Mouse (Mus musculus) skeletal muscle tissue, adult 2 months (tissue): ENCODE measurements around the gene Cox7a2l.
A peak's percentile ranks its signal among the peaks of the same experiment; 100 is the strongest.

Experiments
- DNase-seq: peaks from one replicate; pipeline ENCODE4 v3.0.0-alpha.2; 2012; ENCODE audit warnings: low read depth, low spot score

The Cox7a2l gene

DNA sequence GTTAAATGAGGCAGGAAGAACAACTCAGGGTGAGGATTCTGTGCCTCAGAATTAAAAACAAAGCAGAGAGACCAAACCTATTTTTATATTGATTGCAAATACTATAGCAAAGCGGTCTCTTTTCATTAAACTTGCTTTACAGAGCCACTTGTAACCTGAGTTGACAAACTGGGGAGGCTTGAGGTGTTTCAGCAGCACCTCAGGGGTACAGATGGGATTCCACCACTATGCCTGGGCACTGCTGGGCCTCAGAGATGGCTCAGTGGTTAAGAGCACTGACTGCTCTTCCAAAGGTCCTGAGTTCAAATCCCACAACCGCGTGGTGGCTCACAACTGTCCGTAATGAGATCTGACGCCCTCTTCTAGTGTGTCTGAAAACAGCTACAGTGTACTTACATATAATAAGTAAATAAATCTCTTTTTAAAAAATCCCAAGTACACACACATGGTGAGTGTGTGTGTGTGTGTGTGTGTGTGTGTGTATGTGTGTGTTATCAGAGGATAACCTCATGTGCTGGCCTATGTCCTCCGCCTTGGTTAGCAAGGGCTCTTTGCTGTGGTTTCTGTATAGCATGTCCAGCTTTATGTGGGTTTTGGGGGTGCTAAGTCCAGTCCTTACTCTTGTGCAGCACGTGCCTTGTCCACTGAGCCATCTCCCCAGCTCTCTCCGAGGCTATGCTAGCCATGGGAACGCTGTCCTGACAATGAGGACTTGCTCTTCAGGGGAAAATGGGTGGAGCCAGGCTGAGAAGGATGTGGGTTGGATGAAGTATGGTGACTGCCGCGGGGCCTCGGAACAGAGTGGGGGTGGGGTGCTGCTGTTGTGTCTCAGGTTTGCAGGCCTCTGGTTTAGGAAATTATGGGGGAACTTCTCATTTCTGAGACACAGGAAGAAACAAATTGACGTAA, 9.7 kb upstream of the Cox7a2l start:
- DNase-seq, result no peak

DNA sequence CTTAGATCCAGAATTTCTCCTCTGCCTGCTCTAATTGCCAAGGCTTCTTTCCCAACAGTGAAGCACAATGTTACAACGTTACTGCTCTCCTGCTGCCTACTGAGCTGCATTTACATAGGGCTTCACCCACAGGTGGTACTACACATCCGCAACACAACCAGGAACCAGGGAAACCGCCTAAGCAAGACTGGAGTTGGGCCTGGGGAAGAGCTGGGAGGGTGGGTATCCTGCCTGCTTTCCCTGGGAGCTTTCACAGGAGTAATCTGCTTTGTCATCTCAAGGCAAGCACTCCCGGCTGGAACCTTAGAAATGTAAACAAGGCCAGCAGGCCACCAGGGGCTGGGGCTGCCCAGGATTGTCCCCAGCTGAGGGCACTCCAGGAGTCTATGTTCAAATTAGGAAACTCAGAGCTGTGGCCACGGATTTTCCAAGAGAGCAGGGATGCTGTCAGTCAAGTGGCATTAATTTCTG, 9.0 kb upstream of the Cox7a2l start:
- no peak for DNase-seq

DNA sequence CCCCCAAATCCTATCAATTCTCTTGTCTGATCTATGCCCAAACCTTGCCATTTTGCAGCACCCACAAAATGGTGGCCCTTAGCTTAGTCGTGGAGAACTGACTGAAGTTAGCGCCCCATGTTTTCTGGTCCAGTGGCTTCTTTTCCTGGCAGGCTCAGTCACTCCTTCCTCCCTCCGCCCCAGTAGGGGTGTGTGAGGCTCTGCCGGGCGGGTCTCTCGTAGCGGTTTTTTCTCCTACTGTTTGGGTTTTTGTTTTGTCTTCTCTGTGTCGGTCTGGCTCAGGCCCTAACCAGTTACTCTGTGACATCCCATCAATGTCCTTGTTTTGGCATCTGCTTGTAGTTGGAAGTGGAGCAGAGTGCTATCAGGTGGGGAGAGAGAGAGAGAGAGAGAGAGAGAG, 8.5 kb upstream of the Cox7a2l start:
- DNase-seq, result no peak

DNA sequence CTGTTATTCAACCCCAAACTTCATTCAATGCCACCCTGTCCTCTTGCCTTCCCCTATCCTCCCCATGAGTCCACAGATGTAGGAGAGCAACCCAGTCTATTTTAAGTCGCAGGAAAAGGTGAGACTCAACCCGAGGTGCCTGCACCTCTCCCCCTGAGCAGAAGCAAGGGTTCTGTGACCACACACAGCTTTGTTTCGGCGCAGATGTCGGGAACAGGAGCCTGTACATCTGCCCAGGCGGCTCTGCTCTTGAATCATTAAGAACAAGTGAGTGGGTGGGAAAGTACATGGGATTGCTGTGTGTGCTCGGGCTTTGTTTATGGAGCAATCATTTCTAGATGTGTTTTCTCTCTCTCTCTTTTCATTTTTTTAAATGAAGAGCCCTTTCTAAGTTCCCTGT, 7.6 kb upstream of the Cox7a2l start:
- DNase-seq, result no peak

DNA sequence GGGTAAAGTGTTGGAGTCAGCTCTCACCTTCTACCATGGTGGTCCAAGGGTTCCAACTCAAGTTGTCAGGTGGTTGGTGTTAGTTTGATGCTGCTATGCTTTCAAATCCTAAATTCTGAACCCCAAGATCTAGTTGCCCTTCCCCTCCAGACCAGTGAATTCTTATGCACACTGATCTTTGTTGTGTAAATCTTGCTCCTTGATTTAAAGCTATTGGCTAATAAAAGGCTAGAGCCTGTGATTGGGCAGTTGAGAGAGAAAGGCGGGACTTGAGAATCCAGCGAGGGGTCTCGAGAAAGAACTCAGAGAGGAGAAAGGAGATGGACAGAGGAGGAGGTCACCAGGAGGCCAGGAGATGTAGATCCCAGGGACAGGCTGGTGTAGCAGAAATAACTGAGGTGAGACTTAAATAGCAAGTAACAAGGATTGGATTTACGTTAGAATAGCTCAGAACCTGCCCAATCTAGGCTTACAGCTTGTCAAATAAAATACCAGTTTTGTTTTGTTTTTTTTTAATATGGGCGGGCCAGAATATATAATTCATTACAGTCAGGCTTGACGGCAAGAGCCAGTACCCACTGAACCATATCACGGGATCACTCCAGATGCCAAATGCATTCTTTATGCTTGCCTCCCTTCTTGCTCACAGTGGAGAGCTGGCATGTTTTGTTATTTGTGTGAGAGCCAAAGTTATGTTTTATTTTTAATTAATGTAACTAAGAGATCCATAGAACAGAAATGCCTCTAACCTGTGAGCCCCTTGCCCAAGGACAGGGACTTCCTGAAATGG, 5.7 kb upstream of the Cox7a2l start:
- no peak for DNase-seq

DNA sequence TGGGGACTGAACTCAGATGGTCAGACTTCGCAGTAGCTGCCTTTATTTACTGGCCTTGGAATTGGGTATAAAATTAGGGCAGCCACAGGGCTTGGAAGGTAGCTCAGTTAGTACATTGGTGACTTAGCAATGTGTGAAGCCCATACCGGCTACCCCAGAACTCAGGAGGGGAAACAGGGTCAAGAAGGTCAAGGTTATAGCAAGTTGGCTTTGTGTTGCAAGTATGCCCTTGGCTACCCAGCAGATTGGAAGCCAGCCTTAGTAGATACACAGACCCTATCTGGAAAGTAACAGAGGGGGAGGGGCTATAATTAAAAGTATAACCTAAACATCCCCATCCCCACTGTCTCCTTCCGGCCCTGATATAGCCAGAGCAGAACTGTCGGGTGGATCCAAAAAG, 4.8 kb upstream of the Cox7a2l start:
- no peak for DNase-seq

DNA sequence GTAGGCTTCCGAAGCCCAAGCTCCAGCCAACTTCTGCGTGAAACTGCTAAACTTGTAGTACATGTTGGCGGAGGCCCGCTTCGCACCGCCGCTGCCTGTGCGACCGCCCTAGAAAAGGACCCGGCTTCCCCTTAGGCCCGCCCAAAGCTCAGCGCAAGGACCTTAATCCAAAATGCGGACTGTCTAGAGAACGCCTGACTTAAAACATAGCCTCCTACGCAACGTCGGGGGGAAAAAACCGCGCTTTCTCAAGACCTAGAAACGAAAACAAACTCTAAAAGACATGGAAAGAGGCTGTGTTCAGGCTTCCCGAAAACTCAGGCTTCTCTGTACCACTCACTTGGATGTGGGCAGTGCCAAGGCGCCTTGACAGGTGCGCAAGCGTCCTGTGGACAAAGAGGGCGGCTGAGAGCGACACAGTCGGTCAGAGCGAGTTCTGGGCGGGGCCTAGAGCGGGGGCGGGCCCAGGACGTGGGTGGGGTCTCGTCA, 2.9 kb downstream of the Cox7a2l start:
- peak; percentile 88 for DNase-seq

DNA sequence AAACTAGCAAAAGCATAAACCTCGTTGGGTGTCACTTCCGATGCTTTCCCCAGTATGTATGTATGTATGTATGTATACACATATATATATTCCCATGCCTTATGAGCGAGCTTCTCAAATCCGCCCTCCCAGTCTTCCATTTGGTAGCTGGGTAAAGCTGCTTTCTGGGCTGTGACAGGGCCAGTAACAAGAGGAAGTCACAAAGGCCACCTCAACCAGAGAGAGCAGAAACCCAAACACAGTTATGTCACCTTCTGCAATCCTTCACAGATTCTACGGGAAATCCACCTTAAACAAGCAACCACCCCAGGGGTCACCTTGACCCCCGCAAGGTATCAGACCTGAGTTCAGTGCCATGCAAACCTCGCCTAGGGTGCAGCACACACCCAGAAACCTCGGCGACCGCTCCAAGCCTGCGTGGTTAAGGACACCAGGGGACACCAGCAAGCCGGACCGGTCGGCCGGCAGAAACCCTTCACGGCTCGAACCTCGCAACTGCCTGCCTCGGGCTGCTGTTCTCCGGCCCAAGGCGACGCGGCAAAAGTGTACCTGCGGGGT, 3.4 kb downstream of the Cox7a2l start:
- no peak for DNase-seq

DNA sequence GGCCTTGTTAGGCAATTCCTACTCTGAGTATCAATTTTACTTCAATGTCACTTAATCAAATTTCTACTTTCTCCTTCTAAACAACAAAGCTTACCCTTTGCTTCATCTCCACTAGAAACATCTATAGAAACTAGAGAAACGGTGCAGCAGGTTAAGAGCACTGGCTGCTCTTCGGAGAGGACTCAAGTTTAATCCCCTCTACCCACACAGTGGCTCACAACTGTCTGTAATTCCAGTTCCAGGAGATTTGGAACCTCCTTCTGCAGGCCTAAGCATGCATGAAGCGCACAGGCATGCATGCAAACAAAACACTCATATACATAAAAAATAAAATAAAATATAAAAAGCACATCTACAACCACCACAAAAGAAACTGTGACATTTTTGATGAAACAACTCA, 5.0 kb downstream of the Cox7a2l start:
- DNase-seq, result no peak

DNA sequence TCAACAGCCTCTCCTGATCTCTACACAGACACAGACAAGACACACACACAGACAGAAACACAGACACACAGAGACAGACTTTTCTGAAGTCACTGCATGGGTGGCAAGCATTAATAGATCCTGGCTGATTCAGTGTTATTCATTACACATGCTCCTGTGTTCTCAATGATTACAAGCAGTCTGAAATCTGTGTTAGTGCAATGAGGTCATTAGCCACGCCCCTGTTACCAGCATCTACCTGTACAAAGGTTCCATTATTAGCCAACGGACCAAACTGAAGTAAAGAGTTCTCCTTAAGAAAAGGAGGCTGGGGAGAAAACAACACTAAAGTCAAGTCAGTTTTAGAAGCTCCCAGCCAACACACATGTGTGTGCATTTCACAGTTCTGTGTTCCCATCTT, 13.4 kb downstream of the Cox7a2l start:
- no peak for DNase-seq

DNA sequence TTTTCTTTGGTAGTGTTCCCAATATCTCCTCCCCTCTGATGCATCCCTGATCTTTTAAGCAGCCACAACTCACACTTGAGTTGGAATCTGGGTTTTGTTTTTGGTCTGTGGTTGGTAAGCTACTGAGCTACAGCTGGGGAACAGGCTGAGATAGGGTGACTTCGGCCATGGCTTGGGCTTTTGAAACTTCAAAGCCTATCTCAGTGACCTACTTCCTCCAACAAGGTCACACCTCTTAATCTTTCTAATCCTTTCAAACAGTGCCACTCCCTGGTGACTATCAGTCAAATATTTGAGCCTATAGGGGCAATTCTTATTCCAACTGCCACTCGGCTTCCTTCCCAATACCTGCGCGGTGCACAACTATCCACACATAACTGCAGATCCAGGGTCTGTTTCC, 17.4 kb downstream of the Cox7a2l start:
- no peak for DNase-seq

DNA sequence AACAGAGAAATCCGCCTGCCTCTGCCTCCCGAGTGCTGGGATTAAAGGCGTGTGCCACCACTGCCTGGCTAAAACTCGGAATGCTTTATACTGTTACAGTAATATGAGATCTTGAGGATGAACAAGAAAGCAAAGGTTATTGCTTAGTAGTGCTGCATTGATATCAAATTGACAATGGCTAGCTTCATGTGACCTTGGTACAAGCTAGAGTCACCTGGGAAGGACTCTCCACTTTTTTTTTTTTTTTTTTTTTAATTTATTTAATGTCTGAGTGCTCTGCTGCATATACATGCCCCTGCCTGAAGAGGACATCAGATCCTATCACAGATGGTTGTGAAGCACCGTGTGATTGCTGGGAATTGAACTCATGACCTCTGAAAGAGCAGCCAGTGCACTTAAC, 18.2 kb downstream of the Cox7a2l start:
- DNase-seq, result no peak

DNA sequence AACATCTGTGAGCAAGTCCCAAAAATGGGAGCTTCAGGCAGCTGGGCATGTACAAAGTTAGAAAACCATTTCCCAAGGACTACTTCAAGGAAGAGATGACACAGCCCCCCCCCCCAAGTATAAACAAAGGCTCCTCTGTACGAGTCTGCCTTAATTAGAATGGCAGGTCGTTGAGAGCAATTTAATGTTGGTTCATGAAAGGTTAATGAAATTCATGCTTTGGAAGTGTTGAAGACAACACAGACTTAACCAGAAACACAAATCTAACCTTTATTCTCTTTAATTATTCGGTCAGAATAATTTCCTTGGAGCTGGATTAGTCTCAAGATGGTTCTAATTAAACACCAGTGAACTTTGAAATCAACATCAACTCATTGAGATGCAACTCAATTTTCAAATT, 29.4 kb downstream of the Cox7a2l start:
- no peak for DNase-seq

DNA sequence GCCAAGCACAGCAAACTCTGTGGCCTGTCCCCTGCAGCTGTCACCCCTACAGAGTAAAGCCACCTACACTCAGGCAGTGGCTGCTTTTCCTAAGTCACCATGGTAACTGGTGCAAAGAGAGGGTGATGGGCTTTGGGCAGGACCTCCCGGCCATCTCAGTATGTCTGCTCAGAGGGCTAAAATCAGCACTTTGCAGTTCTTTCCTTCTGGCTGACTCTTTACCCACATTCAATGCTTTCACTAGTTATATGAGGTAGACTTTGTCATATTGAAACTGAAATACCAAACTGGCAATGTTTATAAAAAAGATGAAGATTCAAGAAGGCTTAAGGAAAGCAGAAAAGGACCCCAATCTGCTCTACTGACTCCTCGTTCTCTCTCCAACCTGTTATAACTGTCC, 33.3 kb downstream of the Cox7a2l start:
- DNase-seq, result no peak

DNA sequence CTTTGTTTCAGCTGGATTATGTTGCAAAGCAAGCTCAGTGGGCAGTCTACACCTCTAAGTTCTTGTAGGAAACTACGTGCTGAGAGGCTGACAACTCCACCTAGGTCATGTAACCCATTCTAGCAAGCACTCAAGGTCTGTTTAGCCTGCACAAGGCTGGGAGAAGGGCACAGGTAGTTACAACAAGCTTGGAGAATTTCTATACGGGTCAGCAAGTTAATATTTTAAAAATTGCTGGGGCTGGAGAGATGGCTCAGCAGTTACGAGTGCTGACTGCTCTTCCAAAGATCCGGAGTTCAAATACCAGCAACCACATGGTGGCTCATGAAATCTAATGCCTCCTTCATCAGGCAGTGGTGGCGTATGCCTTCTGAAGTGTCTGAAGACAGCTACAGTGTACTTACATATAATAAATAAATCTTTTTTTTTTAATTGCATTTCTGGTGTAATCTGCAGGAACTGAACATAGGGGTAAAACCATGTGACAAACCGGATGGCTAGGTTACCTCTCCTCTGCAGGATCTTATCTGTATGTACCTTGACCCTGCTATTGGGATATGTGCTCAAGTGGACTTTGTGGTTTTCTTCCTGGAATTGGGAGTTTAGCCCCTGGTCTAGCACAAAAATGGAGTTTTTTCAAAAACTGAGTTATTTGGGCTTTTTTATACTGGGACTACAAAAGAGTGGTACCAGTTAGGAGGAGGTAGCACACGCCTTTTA, 34.2 kb downstream of the Cox7a2l start:
- no peak for DNase-seq

DNA sequence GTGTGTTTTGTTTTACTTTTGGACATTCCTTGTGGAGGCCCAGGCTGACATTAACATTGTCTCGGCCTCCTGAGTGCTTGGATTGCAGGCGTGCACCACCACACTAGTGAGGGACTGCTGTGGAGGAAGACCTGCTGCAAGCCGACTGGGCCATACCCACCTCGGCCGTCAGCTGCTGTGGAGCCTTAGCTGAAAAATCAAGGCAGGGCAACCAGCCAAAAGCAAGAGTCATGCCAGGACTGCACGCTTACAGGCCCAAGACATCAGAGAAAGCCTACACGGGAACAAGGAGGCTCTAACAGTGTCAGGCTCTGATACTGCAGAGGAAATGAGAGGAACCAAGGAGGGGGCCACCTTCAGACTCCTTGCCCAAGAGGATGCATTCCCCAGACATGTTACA, 35.6 kb downstream of the Cox7a2l start:
- DNase-seq, result no peak

DNA sequence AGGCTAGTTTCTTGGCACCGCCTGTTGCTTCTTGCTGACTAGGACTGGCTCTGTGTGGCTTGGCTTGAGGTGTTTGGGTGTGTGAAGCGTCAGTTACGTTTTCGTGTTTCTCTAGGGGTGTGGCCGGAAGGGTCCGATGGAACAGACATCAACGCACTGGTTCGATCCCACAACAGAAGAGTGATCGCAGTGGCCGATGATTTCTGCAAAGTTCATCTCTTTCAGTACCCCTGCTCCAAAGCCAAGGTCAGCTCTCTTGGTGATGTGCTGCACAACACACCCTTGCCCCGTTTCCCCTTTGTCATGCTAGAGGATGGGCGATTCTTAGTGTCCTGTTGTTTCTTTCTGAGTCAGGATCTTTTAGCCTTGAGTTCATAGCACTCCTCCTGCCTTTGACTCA, 40.0 kb downstream of the Cox7a2l start:
- DNase-seq, result no peak

DNA sequence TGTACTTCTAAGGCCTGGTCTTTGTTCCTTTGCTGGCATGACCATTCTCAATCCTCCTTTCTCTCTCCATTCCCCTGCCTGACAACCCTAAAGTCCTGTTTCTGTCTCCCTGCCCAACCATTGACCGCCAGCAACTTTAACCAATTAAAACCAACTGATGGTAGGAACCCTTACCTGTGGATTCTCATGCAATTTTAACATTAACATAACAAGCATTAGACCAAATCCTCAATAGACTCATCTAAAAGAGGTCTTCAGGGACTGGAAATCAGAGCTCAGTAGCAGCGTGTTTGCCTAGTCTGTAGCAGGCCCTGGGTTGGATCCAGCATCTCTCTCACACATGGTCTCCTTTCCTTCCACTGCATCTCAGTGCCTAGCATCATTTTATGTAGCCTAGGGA, 47.5 kb downstream of the Cox7a2l start:
- no peak for DNase-seq

DNA sequence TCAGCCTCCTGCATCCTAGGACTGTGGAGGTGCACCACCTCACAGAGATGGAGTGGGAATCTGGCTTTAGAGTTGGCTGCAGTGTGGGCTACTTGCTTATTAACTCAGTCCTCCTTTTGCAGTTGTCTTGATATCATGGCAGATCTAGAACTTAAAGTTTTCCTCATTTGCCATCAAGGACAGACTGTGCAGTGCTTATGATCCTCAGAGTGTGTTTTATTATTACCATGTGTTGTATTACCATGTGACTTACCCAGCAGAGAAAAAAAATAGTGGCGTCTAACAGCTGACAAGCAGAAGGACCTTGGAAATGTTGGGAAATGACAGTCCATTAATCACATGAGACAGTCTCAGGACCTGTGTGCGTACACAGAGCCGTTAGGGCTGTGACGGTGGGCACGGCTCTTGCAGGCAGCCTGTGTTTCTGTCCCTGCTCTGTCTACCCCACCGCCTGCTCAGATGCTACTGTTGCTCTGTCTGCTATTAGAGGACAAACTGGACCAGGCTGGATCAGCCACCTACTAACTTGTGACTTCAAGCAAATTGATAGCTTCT, 50.4 kb downstream of the Cox7a2l start:
- no peak for DNase-seq

DNA sequence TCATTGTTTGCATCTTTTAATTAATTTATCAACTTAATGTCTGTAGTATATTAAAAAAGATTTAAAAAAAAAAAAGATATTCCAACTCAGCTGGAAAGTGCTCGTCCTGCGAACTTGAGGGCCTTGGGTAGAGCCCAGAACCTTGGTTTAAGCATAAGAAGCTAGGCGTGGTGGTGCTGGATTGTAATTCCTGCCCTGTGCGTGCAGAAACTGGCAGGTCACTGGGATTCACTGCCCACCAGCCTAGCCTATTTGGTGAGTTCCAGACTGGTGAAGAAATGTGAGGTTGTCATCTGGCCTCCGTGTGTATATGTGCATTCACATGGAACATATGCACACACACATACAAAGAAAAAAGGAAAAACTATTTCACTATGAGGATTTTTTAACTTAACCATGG, 51.2 kb downstream of the Cox7a2l start:
- no peak for DNase-seq

DNA sequence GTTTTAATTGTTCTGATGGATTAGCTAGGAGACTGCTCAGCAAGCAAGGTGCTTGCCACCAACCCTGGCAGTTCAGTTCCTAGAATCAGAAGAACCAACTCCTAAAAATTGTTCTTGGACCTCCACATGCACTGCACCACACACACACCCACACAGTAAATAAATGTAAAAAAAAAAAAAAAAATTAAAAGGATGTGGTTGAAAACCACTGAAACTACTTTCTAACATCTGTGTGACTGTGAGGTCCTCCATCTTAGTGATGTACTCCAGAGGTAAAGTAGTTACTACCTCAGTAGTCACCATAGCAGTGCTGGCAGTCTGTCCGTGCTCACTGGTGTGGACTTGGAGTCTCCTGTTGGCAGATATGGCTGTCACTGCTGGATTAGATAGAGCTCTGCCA, 59.9 kb downstream of the Cox7a2l start:
- no peak for DNase-seq
